11 mouse cellular contexts compared by ENCODE assay signal in genomic region chrX:53166901-53167525, GRCm38 (mm10).
DNase-seq lines count a peak whose midpoint lies in the region; ATAC-seq lines count a peak whose summit lies in the region.
"Had no signal": no experiment of that assay in that cellular context is flagged by ENCODE, and none has a peak within 500 bp of the region (broad histone marks: within the 10 kb centered on the region; RNA-seq: fewer than 3 reads in every experiment).

No protein-coding gene starts in this region.

- H3K4me2 ChIP-seq in liver, embryonic 13.5 days: no peak overlapping the region
- H3K4me2 ChIP-seq in liver, embryonic 12.5 days: no peak overlapping the region
- peak overlapping the region; percentile 19; the same call in 1 of the 2 replicates for H3K4me2 ChIP-seq in heart, embryonic 14.5 days (ENCODE audit: low read length)
- no peak overlapping the region for H3K4me2 ChIP-seq in stomach, embryonic 14.5 days (replicated peaks; ENCODE audit: low read depth, low read length)
- H3K4me2 ChIP-seq in midbrain, embryonic 13.5 days (replicated peaks): no peak overlapping the region

- no peaks in the 10 kb centered on the region for H3K36me3 ChIP-seq in liver, embryonic 13.5 days
- no peaks in the 10 kb centered on the region for H3K36me3 ChIP-seq in liver, embryonic 12.5 days
- H3K36me3 ChIP-seq in embryonic facial prominence, embryonic 10.5 days (replicated peaks): no peaks in the 10 kb centered on the region
- no peaks in the 10 kb centered on the region for H3K36me3 ChIP-seq in heart, embryonic 14.5 days (ENCODE audit: control insufficient read depth, insufficient read depth, low read length)
- H3K36me3 ChIP-seq in stomach, embryonic 14.5 days (ENCODE audit: control insufficient read depth, insufficient read depth, low read length): no peaks in the 10 kb centered on the region
- H3K36me3 ChIP-seq in midbrain, embryonic 13.5 days: no peaks in the 10 kb centered on the region

- no peak overlapping the region for H3K4me3 ChIP-seq in liver, embryonic 13.5 days (replicated peaks)
- no peak overlapping the region for H3K4me3 ChIP-seq in liver, embryonic 12.5 days
- H3K4me3 ChIP-seq in embryonic facial prominence, embryonic 10.5 days: no peak overlapping the region
- H3K4me3 ChIP-seq in heart, embryonic 14.5 days (ENCODE audit: control insufficient read depth in 1 of 2, insufficient read depth in 1 of 2, low read depth in 1 of 2, low read length in 2 of 2): no peak overlapping the region
- H3K4me3 ChIP-seq in stomach, embryonic 14.5 days (ENCODE audit: low read depth, low read length): no peak overlapping the region
- H3K4me3 ChIP-seq in midbrain, embryonic 13.5 days (replicated peaks): no peak overlapping the region
- H3K4me3 ChIP-seq: megakaryocyte, embryonic 14.5 days had no signal

- DNase-seq in liver, embryonic 13.5 days: no peak
- DNase-seq in embryonic facial prominence, embryonic 10.5 days (ENCODE audit: low spot score): no peak
- no peak for DNase-seq in layer of hippocampus, adult 18-20 months (ENCODE audit: low spot score in 2 of 2)
- DNase-seq in cerebellum, adult 18-20 months: no peak
- DNase-seq: cerebellum, adult 9-11 months; thymus, postnatal 36 days had no signal

- H3K9ac ChIP-seq in liver, embryonic 13.5 days: no peak overlapping the region
- no peak overlapping the region for H3K9ac ChIP-seq in liver, embryonic 12.5 days
- 0 out of 2 replicates have a peak overlapping the region, but pooled peaks have one; percentile 25 for H3K9ac ChIP-seq in heart, embryonic 14.5 days (ENCODE audit: low read length)
- H3K9ac ChIP-seq in stomach, embryonic 14.5 days (replicated peaks; ENCODE audit: low read depth, low read length): no peak overlapping the region
- no peak overlapping the region for H3K9ac ChIP-seq in midbrain, embryonic 13.5 days (replicated peaks)

- 29% methylated on average over 4 of the region's 4 CpGs for WGBS in liver, embryonic 13.5 days (ENCODE audit: insufficient replicate concordance)
- 31% methylated on average over 4 of the region's 4 CpGs for WGBS in liver, embryonic 12.5 days (ENCODE audit: insufficient replicate concordance)
- WGBS in embryonic facial prominence, embryonic 10.5 days: 61% methylated on average over 4 of the region's 4 CpGs
- 27% methylated on average over 4 of the region's 4 CpGs for WGBS in heart, embryonic 14.5 days
- 49% methylated on average over 4 of the region's 4 CpGs for WGBS in stomach, embryonic 14.5 days
- 61% methylated on average over 4 of the region's 4 CpGs for WGBS in midbrain, embryonic 13.5 days

- H3K27me3 ChIP-seq in liver, embryonic 13.5 days: no peaks in the 10 kb centered on the region
- no peaks in the 10 kb centered on the region; the same call in 1 of the 2 replicates for H3K27me3 ChIP-seq in liver, embryonic 12.5 days (replicated peaks)
- H3K27me3 ChIP-seq in embryonic facial prominence, embryonic 10.5 days (replicated peaks; ENCODE audit: low read depth, poor library complexity, severe bottlenecking): peaks cover 26% of the 10 kb centered on the region
- no peaks in the 10 kb centered on the region for H3K27me3 ChIP-seq in heart, embryonic 14.5 days (ENCODE audit: control insufficient read depth, insufficient read depth, low read length)
- no peaks in the 10 kb centered on the region for H3K27me3 ChIP-seq in stomach, embryonic 14.5 days (ENCODE audit: control insufficient read depth, insufficient read depth, low read length)
- H3K27me3 ChIP-seq in midbrain, embryonic 13.5 days: no peaks in the 10 kb centered on the region

- H3K4me1 ChIP-seq in liver, embryonic 13.5 days (replicated peaks): no peaks in the 10 kb centered on the region
- no peaks in the 10 kb centered on the region for H3K4me1 ChIP-seq in liver, embryonic 12.5 days
- peaks cover 9% of the 10 kb centered on the region for H3K4me1 ChIP-seq in embryonic facial prominence, embryonic 10.5 days
- peaks cover 10 to 20% of the 10 kb centered on the region in 2 experiments; a peak in 3 of 4 replicates for H3K4me1 ChIP-seq in heart, embryonic 14.5 days (ENCODE audit: control insufficient read depth in 2 of 2, insufficient read depth in 2 of 2, low read length in 2 of 2)
- H3K4me1 ChIP-seq in stomach, embryonic 14.5 days (ENCODE audit: control insufficient read depth, insufficient read depth, low read length): peaks cover 1% of the 10 kb centered on the region; the same call in 1 of the 2 replicates
- no peaks in the 10 kb centered on the region for H3K4me1 ChIP-seq in midbrain, embryonic 13.5 days (replicated peaks)

- no peaks in the 10 kb centered on the region for H3K9me3 ChIP-seq in liver, embryonic 13.5 days (replicated peaks)
- no peaks in the 10 kb centered on the region for H3K9me3 ChIP-seq in liver, embryonic 12.5 days (replicated peaks)
- no peaks in the 10 kb centered on the region for H3K9me3 ChIP-seq in embryonic facial prominence, embryonic 10.5 days
- no peaks in the 10 kb centered on the region for H3K9me3 ChIP-seq in heart, embryonic 14.5 days (ENCODE audit: control insufficient read depth, low read length)
- H3K9me3 ChIP-seq in stomach, embryonic 14.5 days (ENCODE audit: control insufficient read depth, low read depth, low read length): no peaks in the 10 kb centered on the region
- H3K9me3 ChIP-seq in midbrain, embryonic 13.5 days: no peaks in the 10 kb centered on the region
- H3K9me3 ChIP-seq: megakaryocyte, embryonic 14.5 days had no signal

- no peak for ATAC-seq in liver, embryonic 13.5 days (ENCODE audit: low read depth)
- no peak for ATAC-seq in liver, embryonic 12.5 days
- ATAC-seq in heart, embryonic 14.5 days (ENCODE audit: insufficient number of reproducible peaks, insufficient read depth, low FRiP score, low read depth): peak; percentile 78
- no peak for ATAC-seq in stomach, embryonic 14.5 days (ENCODE audit: insufficient number of reproducible peaks, insufficient read depth, low FRiP score, low read depth)
- no peak for ATAC-seq in midbrain, embryonic 13.5 days

- 0 out of 2 replicates have a peak overlapping the region, but pooled peaks have one; percentile 23 for H3K27ac ChIP-seq in liver, embryonic 13.5 days
- no peak overlapping the region for H3K27ac ChIP-seq in liver, embryonic 12.5 days
- peak overlapping the region; percentile 51 for H3K27ac ChIP-seq in embryonic facial prominence, embryonic 10.5 days (replicated peaks)
- peak overlapping the region; percentile 87 to 91 for H3K27ac ChIP-seq in heart, embryonic 14.5 days (replicated peaks in 1 of 2; ENCODE audit: control insufficient read depth in 1 of 2, insufficient read depth in 1 of 2, low read depth in 2 of 2, low read length in 2 of 2)
- H3K27ac ChIP-seq in stomach, embryonic 14.5 days (ENCODE audit: low read length): peak overlapping the region; percentile 48; the same call in 1 of the 2 replicates
- H3K27ac ChIP-seq in midbrain, embryonic 13.5 days: no peak overlapping the region

Comparison
In these comparisons a context has a peak if more than half of its experiments do, and no peak if none do; other contexts are left out.
1. H3K27ac ChIP-seq: peak in liver, embryonic 13.5 days (single experiment), embryonic facial prominence, embryonic 10.5 days (single experiment), heart, embryonic 14.5 days (2 of 2) and stomach, embryonic 14.5 days (single experiment); none in liver, embryonic 12.5 days (single experiment) and midbrain, embryonic 13.5 days (single experiment).